Mouse (Mus musculus) erythroblast, adult 5-6 weeks (primary cell): ENCODE data around the gene Alpk3. TPM values are rescaled to one million over a fixed set of nuclear protein-coding genes. Genes with fewer than 3 reads are reported as not detected.

ENCODE experiments used
- total RNA-seq, 2 experiments: library from RNA; stranded (forward) in 1 of 2; stranded (reverse) in 1 of 2; fragments of 150-400 nt in 1 of 2; fragments of 200-764, 138-1000 nt in 1 of 2; gene quantifications; 2 replicates each; pipeline versions ENCODE4 v1.2.3 to v1.2.4; 2015 to 2017; ENCODE audit warnings: low replicate concordance in 2 of 2

The Alpk3 gene
- total RNA-seq, 2 experiments from 2014 or later = not detected

Other genes starting within 250 kb of the Alpk3 start
- 41.8 and 71.3 TPM in 2 replicates for gene Iqgap1, start 231.6 kb upstream of the Alpk3 start, total RNA-seq (2015; ENCODE audit: low replicate concordance)
- gene Iqgap1, start 231.6 kb upstream of the Alpk3 start, total RNA-seq (2017; ENCODE audit: low replicate concordance) = 33.5 and 38.6 TPM in 2 replicates
- 0.58 and 0.63 TPM in 2 replicates for gene Zscan2, start 196.7 kb upstream of the Alpk3 start, total RNA-seq (2015; ENCODE audit: low replicate concordance)
- 2.7 TPM in 1 of 2 replicates, not detected in the other for gene Zscan2, start 196.7 kb upstream of the Alpk3 start, total RNA-seq (2017; ENCODE audit: low replicate concordance)
- 6.7 and 9.0 TPM in 2 replicates for gene Wdr73, start 156.3 kb upstream of the Alpk3 start, total RNA-seq (2015; ENCODE audit: low replicate concordance)
- gene Wdr73, start 156.3 kb upstream of the Alpk3 start, total RNA-seq (2017; ENCODE audit: low replicate concordance) = 3.2 and 10.3 TPM in 2 replicates
- not detected in 2 replicates for gene Nmb, start 152.5 kb upstream of the Alpk3 start, total RNA-seq (2015; ENCODE audit: low replicate concordance)
- 7.9 TPM in 1 of 2 replicates, not detected in the other for gene Nmb, start 152.5 kb upstream of the Alpk3 start, total RNA-seq (2017; ENCODE audit: low replicate concordance)
- gene Sec11a, start 109.8 kb upstream of the Alpk3 start, total RNA-seq (2015; ENCODE audit: low replicate concordance) = 65.3 and 70.2 TPM in 2 replicates
- 65.7 and 80.3 TPM in 2 replicates for gene Sec11a, start 109.8 kb upstream of the Alpk3 start, total RNA-seq (2017; ENCODE audit: low replicate concordance)
- 9.4 and 10.4 TPM in 2 replicates for gene Zfp592, start 63.9 kb upstream of the Alpk3 start, total RNA-seq (2015; ENCODE audit: low replicate concordance)
- 13.8 and 17.7 TPM in 2 replicates for gene Zfp592, start 63.9 kb upstream of the Alpk3 start, total RNA-seq (2017; ENCODE audit: low replicate concordance)
- 0.84 TPM in 1 of 2 replicates, not detected in the other for gene Slc28a1, start 57.2 kb downstream of the Alpk3 start, total RNA-seq (2015; ENCODE audit: low replicate concordance)
- gene Slc28a1, start 57.2 kb downstream of the Alpk3 start, total RNA-seq (2017; ENCODE audit: low replicate concordance) = 0.26 TPM in 1 of 2 replicates, not detected in the other
- gene Pde8a, start 156.0 kb downstream of the Alpk3 start, total RNA-seq (2015; ENCODE audit: low replicate concordance) = 6.3 and 6.5 TPM in 2 replicates
- gene Pde8a, start 156.0 kb downstream of the Alpk3 start, total RNA-seq (2017; ENCODE audit: low replicate concordance) = 1.5 and 5.9 TPM in 2 replicates